ENCODE assay signal across 27 mouse cellular contexts in the genomic region with DNA sequence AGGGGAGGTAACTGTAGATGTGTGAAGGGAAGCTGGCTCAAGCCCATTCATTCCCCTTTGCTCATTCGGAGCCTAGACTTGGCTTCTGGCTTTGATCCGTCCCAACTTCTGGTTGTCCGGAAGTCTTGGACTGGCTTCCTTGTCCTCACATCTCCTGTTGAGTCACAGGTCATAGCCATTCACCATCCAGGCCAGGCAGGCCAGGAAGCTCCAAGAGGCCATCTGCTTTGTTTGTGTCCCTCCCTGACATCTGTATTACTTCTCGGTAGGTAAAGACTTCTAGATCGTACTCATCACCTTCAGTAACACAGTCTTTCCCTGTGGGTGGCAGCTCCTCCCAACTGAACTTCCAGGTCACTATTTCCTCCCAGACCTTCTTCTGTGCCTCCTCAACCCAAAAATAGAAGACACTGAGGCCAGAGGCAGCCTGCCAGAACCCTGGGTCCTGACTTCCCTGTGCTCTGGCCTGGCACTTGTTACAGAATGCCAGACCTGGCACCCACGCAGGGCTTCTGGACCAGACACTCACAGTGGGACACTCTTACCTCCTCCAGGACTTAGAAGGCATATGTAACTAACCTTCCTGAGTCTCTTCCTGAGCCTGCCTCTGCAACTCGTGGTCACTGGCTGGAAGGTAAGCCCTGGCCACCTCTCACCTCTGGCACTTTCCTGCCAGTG. TPM values are rescaled to one million over a fixed set of nuclear protein-coding genes. Genes with fewer than 3 reads are reported as not detected.
DNase-seq lines count a peak whose midpoint lies in the region; ATAC-seq and TF ChIP-seq lines count a peak whose summit lies in the region.
"Had no signal": no experiment of that assay in that cellular context is flagged by ENCODE, and none has a peak within 500 bp of the region (broad histone marks: within the 10 kb centered on the region; RNA-seq: fewer than 3 reads in every experiment).

No protein-coding gene starts in this region.

- intact Hi-C loops in left cerebral cortex, postnatal 4 days (cut with DNase I), result no loop called here
- intact Hi-C loops in left cerebral cortex, postnatal 10 days (cut with DNase I), result no loop called here

- TF ChIP-seq CTCF in cerebellum, adult 2 months (IDR thresholded peaks at IDR 0.05; ENCODE audit: borderline replicate concordance, insufficient read depth, low read depth, low read length), result no peak

- ATAC-seq in cerebellum, adult (ENCODE audit: insufficient number of reproducible peaks, low FRiP score, low TSS enrichment), result peak; percentile 85
- ATAC-seq: forebrain, embryonic 15.5 days; hindbrain, embryonic 16.5 days; liver, postnatal 0 days had no signal

- no peaks in the 10 kb centered on the region for H3K27me3 ChIP-seq in cerebellum, adult 2 months (ENCODE audit: control insufficient read depth, insufficient read depth, low read length)
- H3K27me3 ChIP-seq: embryonic facial prominence, embryonic 13.5 days; forebrain, embryonic 15.5 days; neural tube, embryonic 13.5 days had no signal

- peaks cover 9% of the 10 kb centered on the region for H3K4me1 ChIP-seq in cerebellum, adult 2 months (ENCODE audit: control insufficient read depth, insufficient read depth, low read length)
- H3K4me1 ChIP-seq: embryonic facial prominence, embryonic 13.5 days; forebrain, embryonic 15.5 days; limb, embryonic 10.5 days had no signal

- WGBS in cerebellum, adult 2 months, result 12% methylated on average over 7 of the region's 7 CpGs

- no peak for DNase-seq in cerebellum, postnatal 4 days (ENCODE audit: low spot score in 2 of 2)
- peak; percentile 18 for DNase-seq in left cerebral cortex, postnatal 4 days
- no peak for DNase-seq in left cerebral cortex, postnatal 10 days (ENCODE audit: extremely low spot score in 1 of 2, low spot score in 2 of 2)
- peak; percentile 83 to 89 for DNase-seq in cerebellum, adult 2 months
- DNase-seq in cerebellum, postnatal 36 days, result peak; percentile 80 to 82
- no peak for DNase-seq in thymus, postnatal 10 days (ENCODE audit: low spot score in 2 of 2)
- DNase-seq: B cell, adult 2 months; gastrocnemius, postnatal 36 days; kidney, adult 2 months; kidney, postnatal 14 days; liver, postnatal 0 days; lung, postnatal 10 days; midbrain, embryonic 14.5 days; thymus, adult 2 months had no signal

- no peak overlapping the region for H3K4me3 ChIP-seq in cerebellum, adult 2 months (replicated peaks; ENCODE audit: insufficient read depth, low read depth, low read length)
- H3K4me3 ChIP-seq: embryonic facial prominence, embryonic 13.5 days; forebrain, embryonic 15.5 days; limb, embryonic 10.5 days; neural tube, embryonic 13.5 days had no signal

- H3K27ac ChIP-seq in cerebellum, adult 2 months (ENCODE audit: insufficient read depth, low read length), result no peak overlapping the region
- H3K27ac ChIP-seq: embryonic facial prominence, embryonic 13.5 days; forebrain, embryonic 15.5 days; limb, embryonic 10.5 days; neural tube, embryonic 13.5 days had no signal

- TF ChIP-seq POLR2A in cerebellum, adult 2 months (IDR thresholded peaks at IDR 0.05; ENCODE audit: borderline replicate concordance, insufficient read depth, low read length), result no peak

RNA-seq across cellular contexts. Expression of gene A630023A22Rik, which starts 16.6 kb away (rescaled TPM):
- total RNA-seq in left cerebral cortex, postnatal 4 days (2021), result not detected
- not detected for total RNA-seq in left cerebral cortex, postnatal 10 days (2021)
- not detected in 2 replicates for polyA plus RNA-seq in cerebellum, adult 2 months (2012; rRNA removed)
- total RNA-seq: gastrocnemius, postnatal 36 days; hematopoietic stem cell, adult 5-6 weeks; left cerebral cortex, adult 18-20 months; liver, adult 2 months; megakaryocyte progenitor cell, adult 5-6 weeks had no signal
- polyA plus RNA-seq: embryonic facial prominence, embryonic 13.5 days; forebrain, embryonic 15.5 days; heart, embryonic 14.5 days; kidney, adult 2 months; limb, embryonic 10.5 days; liver, adult 2 months; liver, postnatal 0 days; midbrain, embryonic 14.5 days; neural tube, embryonic 13.5 days; spleen, adult 2 months; stomach, embryonic 14.5 days; thymus, adult 2 months had no signal

RNA-seq across cellular contexts. Expression of gene Npy4r, which starts 33.1 kb away (rescaled TPM):
- total RNA-seq in left cerebral cortex, postnatal 4 days (2021), result under 1 TPM in 1 of 2 experiments, not detected in 1; 0.16 TPM
- total RNA-seq in left cerebral cortex, postnatal 10 days (2021), result not detected
- 0.05 and 0.18 TPM in 2 replicates for polyA plus RNA-seq in cerebellum, adult 2 months (2012; rRNA removed)
- total RNA-seq: hematopoietic stem cell, adult 5-6 weeks; left cerebral cortex, adult 18-20 months; megakaryocyte progenitor cell, adult 5-6 weeks had no signal
- polyA plus RNA-seq: limb, embryonic 10.5 days; liver, adult 2 months; liver, postnatal 0 days; neural tube, embryonic 13.5 days had no signal

RNA-seq across cellular contexts. Expression of gene Anxa8, which starts 33.4 kb away (rescaled TPM):
- total RNA-seq in left cerebral cortex, postnatal 4 days (2021), result under 1 TPM; 0.42 to 0.52 TPM
- under 1 TPM; 0.47 to 0.57 TPM for total RNA-seq in left cerebral cortex, postnatal 10 days (2021)
- polyA plus RNA-seq in cerebellum, adult 2 months (2012; rRNA removed), result 0.18 and 0.49 TPM in 2 replicates
- total RNA-seq: hematopoietic stem cell, adult 5-6 weeks; liver, adult 2 months; megakaryocyte progenitor cell, adult 5-6 weeks had no signal
- polyA plus RNA-seq: forebrain, embryonic 15.5 days; liver, adult 2 months; midbrain, embryonic 14.5 days; neural tube, embryonic 13.5 days had no signal

Comparison
In these comparisons a context has a peak if more than half of its experiments do, and no peak if none do; other contexts are left out.
1. DNase-seq: peak in left cerebral cortex, postnatal 4 days (single experiment), cerebellum, adult 2 months (2 of 2) and cerebellum, postnatal 36 days (2 of 2); none in cerebellum, postnatal 4 days (0 of 2), left cerebral cortex, postnatal 10 days (0 of 2) and thymus, postnatal 10 days (0 of 2).